Mouse (Mus musculus): Measurements from ENCODE around the gene Tmx2. TPM values are rescaled to one million over a fixed set of nuclear protein-coding genes. Genes with fewer than 3 reads are reported as not detected.

Gene Tmx2
- total RNA-seq, 1 experiment from 2014 or later = 22.4 TPM

Other genes with a start within 250 kb of the Tmx2 start
- gene Tfpi, start 202.4 kb downstream of the Tmx2 start, total RNA-seq (2017) = 2.2 to 4.7 TPM (median 4.2 TPM) in 3 replicates
- 7.9 to 20.7 TPM (median 8.5 TPM) in 3 replicates for gene Ctnnd1, start 28.4 kb downstream of the Tmx2 start, total RNA-seq (2017)
- not detected in 3 replicates for gene Btbd18, start 20.1 kb downstream of the Tmx2 start, total RNA-seq (2017)
- gene Selenoh, start 8.4 kb downstream of the Tmx2 start, total RNA-seq (2017) = 34.9 to 47.7 TPM (median 37.5 TPM) in 3 replicates
- gene Gm28635, start 1.1 kb downstream of the Tmx2 start, total RNA-seq (2017) = 4.1 TPM in 1 of 3 replicates, not detected in the others
- gene Med19, start 738 bp downstream of the Tmx2 start, total RNA-seq (2017) = 10.5 to 19.9 TPM (median 11.5 TPM) in 3 replicates
- gene Zdhhc5, start 36.0 kb upstream of the Tmx2 start, total RNA-seq (2017) = 22.4 to 46.2 TPM (median 25.7 TPM) in 3 replicates
- 29.1 to 46.4 TPM (median 29.3 TPM) in 3 replicates for gene Clp1, start 48.2 kb upstream of the Tmx2 start, total RNA-seq (2017)
- gene Ypel4, start 54.9 kb upstream of the Tmx2 start, total RNA-seq (2017) = not detected in 3 replicates
- gene Gm19426, start 64.5 kb upstream of the Tmx2 start, total RNA-seq (2017) = not detected in 3 replicates
- not detected in 3 replicates for gene Serping1, start 96.3 kb upstream of the Tmx2 start, total RNA-seq (2017)
- gene Ube2l6, start 119.7 kb upstream of the Tmx2 start, total RNA-seq (2017) = 19.2 to 64.4 TPM (median 43.8 TPM) in 3 replicates
- gene Smtnl1, start 143.5 kb upstream of the Tmx2 start, total RNA-seq (2017) = not detected in 3 replicates
- gene Timm10, start 147.9 kb upstream of the Tmx2 start, total RNA-seq (2017) = 11.3 to 21.0 TPM (median 16.2 TPM) in 3 replicates
- gene Slc43a1, start 159.7 kb upstream of the Tmx2 start, total RNA-seq (2017) = 0.29 to 0.32 TPM in 2 of 3 replicates, not detected in the other
- gene Rtn4rl2, start 207.6 kb upstream of the Tmx2 start, total RNA-seq (2017) = not detected in 3 replicates

Measured in monocyte, adult 5-6 weeks (primary cell).